Mouse (Mus musculus): ENCODE measurements around the gene Gm5930. TPM values are rescaled to one million over a fixed set of nuclear protein-coding genes. Genes with fewer than 3 reads are reported as not detected.

The Gm5930 gene
- 43.9 TPM for polyA plus RNA-seq (2014; fragmentation: Illumina TruSeq; extraction: RNeasy Lipid Tissue Mini Kit (QIAGEN cat#74804); ENCODE audit: low read depth, low replicate concordance)

GRCm38 (mm10) chr14:44338484-44338883 is at the start of gene Gm5930:
Gene Gm5930, minus strand, starts transcription at chr14:44338584.

DNA sequence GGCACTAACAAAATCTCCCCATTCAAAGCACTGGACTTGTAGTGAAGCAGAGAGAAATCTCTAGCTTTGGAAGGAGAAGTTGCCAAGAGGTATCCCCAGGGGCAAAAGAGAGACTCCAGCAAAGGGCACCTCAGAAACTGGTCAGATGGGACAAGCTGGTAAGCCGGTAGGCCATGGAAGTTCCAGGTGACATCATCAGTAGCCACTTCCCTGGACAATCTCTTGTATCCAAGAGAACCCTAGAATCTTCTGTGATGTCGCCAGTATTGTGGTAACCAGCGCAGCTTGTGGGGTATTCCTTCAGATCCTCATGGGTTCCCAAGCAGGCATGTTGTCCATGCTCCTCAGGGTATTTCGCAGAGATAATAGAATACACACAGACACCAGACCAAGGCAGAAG is 26.7 kb upstream of the Gm5930 start, which contains the start of gene Gm8229:
Gene Gm8229 (plus strand): TSS at position 301 of the 400 bp plus-strand sequence.

DNA sequence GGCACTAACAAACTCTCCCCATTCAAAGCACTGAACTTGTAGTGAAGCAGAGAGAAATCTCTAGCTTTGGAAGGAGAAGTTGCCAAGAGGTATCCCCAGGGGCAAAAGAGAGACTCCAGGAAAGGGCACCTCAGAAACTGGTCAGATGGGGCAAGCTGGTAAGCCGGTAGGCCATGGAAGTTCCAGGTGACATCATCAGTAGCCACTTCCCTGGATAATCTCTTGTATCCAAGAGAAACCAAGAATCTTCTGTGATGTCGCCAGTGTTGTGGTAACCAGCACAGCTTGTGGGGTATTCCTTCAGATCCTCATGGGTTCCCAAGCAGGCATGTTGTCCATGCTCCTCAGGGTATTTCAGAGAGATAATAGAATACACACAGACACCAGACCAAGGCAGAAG is 53.1 kb downstream of the Gm5930 start, which contains the start of gene Gm8220:
Gene Gm8220 (plus strand): TSS at position 301 of the 400 bp plus-strand sequence.

Other genes with a start within 250 kb of the Gm5930 start
- not detected for gene Ear2, start 235.9 kb downstream of the Gm5930 start, polyA plus RNA-seq (2014; fragmentation: Illumina TruSeq; extraction: RNeasy Lipid Tissue Mini Kit (QIAGEN cat#74804); ENCODE audit: low read depth, low replicate concordance)
- 13.0 TPM for gene Gm3327, start 214.7 kb downstream of the Gm5930 start, polyA plus RNA-seq (2014; fragmentation: Illumina TruSeq; extraction: RNeasy Lipid Tissue Mini Kit (QIAGEN cat#74804); ENCODE audit: low read depth, low replicate concordance)
- gene Gm8212, start 140.9 kb downstream of the Gm5930 start, polyA plus RNA-seq (2014; fragmentation: Illumina TruSeq; extraction: RNeasy Lipid Tissue Mini Kit (QIAGEN cat#74804); ENCODE audit: low read depth, low replicate concordance), result 6.9 TPM
- 33.2 TPM for gene 4930503E14Rik, start 125.3 kb downstream of the Gm5930 start, polyA plus RNA-seq (2014; fragmentation: Illumina TruSeq; extraction: RNeasy Lipid Tissue Mini Kit (QIAGEN cat#74804); ENCODE audit: low read depth, low replicate concordance)
- gene Gm8220, start 53.0 kb downstream of the Gm5930 start, polyA plus RNA-seq (2014; fragmentation: Illumina TruSeq; extraction: RNeasy Lipid Tissue Mini Kit (QIAGEN cat#74804); ENCODE audit: low read depth, low replicate concordance), result 10.3 TPM
- 4.4 TPM for gene Gm8229, start 26.8 kb upstream of the Gm5930 start, polyA plus RNA-seq (2014; fragmentation: Illumina TruSeq; extraction: RNeasy Lipid Tissue Mini Kit (QIAGEN cat#74804); ENCODE audit: low read depth, low replicate concordance)
- 13.7 TPM for gene Gm3371, start 72.1 kb upstream of the Gm5930 start, polyA plus RNA-seq (2014; fragmentation: Illumina TruSeq; extraction: RNeasy Lipid Tissue Mini Kit (QIAGEN cat#74804); ENCODE audit: low read depth, low replicate concordance)
- 4.9 TPM for gene Gm8232, start 95.1 kb upstream of the Gm5930 start, polyA plus RNA-seq (2014; fragmentation: Illumina TruSeq; extraction: RNeasy Lipid Tissue Mini Kit (QIAGEN cat#74804); ENCODE audit: low read depth, low replicate concordance)
- gene BC061237, start 153.9 kb upstream of the Gm5930 start, polyA plus RNA-seq (2014; fragmentation: Illumina TruSeq; extraction: RNeasy Lipid Tissue Mini Kit (QIAGEN cat#74804); ENCODE audit: low read depth, low replicate concordance), result 287 TPM
- gene Gm17093, start 179.7 kb upstream of the Gm5930 start, polyA plus RNA-seq (2014; fragmentation: Illumina TruSeq; extraction: RNeasy Lipid Tissue Mini Kit (QIAGEN cat#74804); ENCODE audit: low read depth, low replicate concordance), result not detected
- gene Gm8247, start 244.6 kb upstream of the Gm5930 start, polyA plus RNA-seq (2014; fragmentation: Illumina TruSeq; extraction: RNeasy Lipid Tissue Mini Kit (QIAGEN cat#74804); ENCODE audit: low read depth, low replicate concordance), result 4.3 TPM

Measured in testis, adult 10 weeks (tissue).